Mouse (Mus musculus) left cerebral cortex, postnatal 14 days (tissue): ENCODE measurements around the gene Cttnbp2nl. TPM values are rescaled to one million over a fixed set of nuclear protein-coding genes. Genes with fewer than 3 reads are reported as not detected.

ENCODE experiments used
- DNase-seq, 2 experiments: peaks; one replicate each; pipeline ENCODE4 v3.0.0; 2021 to 2022; ENCODE audit warnings: low spot score in 2 of 2, mixed read lengths in 1 of 2
- intact Hi-C: fragments of 180-260 bp; cut with DNase I; formaldehyde crosslinking; loops from one replicate; pipeline ENCODE4 v1.15.1; 2025
- total RNA-seq, 2 experiments: library from RNA; stranded (reverse); gene quantifications; 2 replicates each; pipeline ENCODE4 v1.2.3; 2021

Gene Cttnbp2nl
- total RNA-seq, 2 experiments from 2014 or later, result 28.3 to 31.0 TPM

- intact Hi-C loops, result no loop called here
- no peak for DNase-seq
Measured at GRCm38 (mm10) chr3:104954137-104954536, 98.8 kb downstream of the Cttnbp2nl start.

GRCm38 (mm10) chr3:104952891-104953670, 99.9 kb downstream of the Cttnbp2nl start:
- intact Hi-C loops, result no loop called here
- no peak for DNase-seq

Other genes starting within 250 kb of the Cttnbp2nl start
- gene Mov10, start 234.6 kb downstream of the Cttnbp2nl start, total RNA-seq, result 10 to 100 TPM in 1 of 2 experiments, 1 to 10 TPM in 1; 8.9 to 12.1 TPM
- gene St7l, start 189.1 kb downstream of the Cttnbp2nl start, total RNA-seq, result 10 to 100 TPM; 31.7 to 33.7 TPM
- 10 to 100 TPM; 35.8 to 43.4 TPM for gene Capza1, start 188.6 kb downstream of the Cttnbp2nl start, total RNA-seq
- gene Wnt2b, start 91.2 kb downstream of the Cttnbp2nl start, total RNA-seq, result 1 to 10 TPM; 2.5 to 3.4 TPM
- not detected for gene 4930564D02Rik, start 13.7 kb upstream of the Cttnbp2nl start, total RNA-seq